19 mouse cellular contexts compared by ENCODE assay signal in genomic region chr8:128302322-128302721, GRCm38 (mm10). TPM values are rescaled to one million over a fixed set of nuclear protein-coding genes. Genes with fewer than 3 reads are reported as not detected.
A peak's percentile ranks its signal among the peaks of the same experiment; 100 is the strongest.
DNase-seq lines count a peak whose midpoint lies in the region; ATAC-seq and TF ChIP-seq lines count a peak whose summit lies in the region.
"Had no signal": no experiment of that assay in that cellular context is flagged by ENCODE, and none has a peak within 500 bp of the region (broad histone marks: within the 10 kb centered on the region; RNA-seq: fewer than 3 reads in every experiment).

No protein-coding gene starts in this region.

- no peak for TF ChIP-seq CTCF in CH12.LX (conservative IDR thresholded peaks at IDR 0.05 in 1 of 2, IDR thresholded peaks at IDR 0.05 in 1 of 2; ENCODE audit: low read depth in 2 of 2, low read length in 2 of 2)

- no peaks in the 10 kb centered on the region for H3K36me3 ChIP-seq in CH12.LX (replicated peaks in 1 of 2; ENCODE audit: control insufficient read depth in 1 of 2, insufficient read depth in 1 of 2, low read length in 1 of 2)
- H3K36me3 ChIP-seq: G1E; heart, embryonic 15.5 days; liver, embryonic 12.5 days; midbrain, embryonic 12.5 days had no signal

- H3K27ac ChIP-seq in CH12.LX (ENCODE audit: insufficient read depth, low read depth): no peak overlapping the region
- H3K27ac ChIP-seq: heart, adult 2 months; heart, embryonic 15.5 days; liver, embryonic 12.5 days; midbrain, embryonic 12.5 days had no signal

- in situ Hi-C loops in CH12.LX (cut with MboI; ENCODE audit: low pct_ligation_motif_present, low pct_unique_long_range_greater_than_20kb, low sequenced_read_pairs): no loop called here

- no peaks in the 10 kb centered on the region for H3K79me2 ChIP-seq in CH12.LX (replicated peaks; ENCODE audit: control insufficient read depth, extremely low read depth, insufficient read depth, poor library complexity, severe bottlenecking)

- peak; percentile 26 for DNase-seq in layer of hippocampus, adult 11-12 months (ENCODE audit: low spot score)
- DNase-seq in layer of hippocampus, adult 18-20 months (ENCODE audit: low spot score in 2 of 2): no peak
- DNase-seq in CH12.LX (ENCODE audit: extremely low read depth) (no peak), MN1 (ENCODE audit: low spot score) (no peak)
- peak; percentile 11 for DNase-seq in adrenal gland, postnatal 14 days
- DNase-seq in testis, postnatal 10 days (ENCODE audit: low spot score): no peak
- DNase-seq: cerebellum, adult 11 months; cerebellum, postnatal 36 days; kidney, adult 9 months; thymus, adult 2 months had no signal

- TF ChIP-seq POLR2A in CH12.LX (IDR thresholded peaks at IDR 0.05; ENCODE audit: low read depth, low read length): no peak

- no peak overlapping the region for H3K9ac ChIP-seq in CH12.LX (ENCODE audit: insufficient read depth, low read depth)
- H3K9ac ChIP-seq: heart, embryonic 15.5 days; liver, embryonic 12.5 days; midbrain, embryonic 12.5 days had no signal

- peak; percentile 24; the same call in 1 of the 2 replicates for TF ChIP-seq EP300 in CH12.LX (IDR thresholded peaks at IDR 0.05; ENCODE audit: low read length)

- ATAC-seq in monocyte, adult 5-6 weeks (replicated peaks; ENCODE audit: insufficient number of reproducible peaks, low FRiP score, low TSS enrichment, poor library complexity, severe bottlenecking): peak; percentile 75
- ATAC-seq: forebrain, embryonic 16.5 days; inflammation-experienced regulatory T-cells, adult 6 months; liver, embryonic 12.5 days had no signal

- no peaks in the 10 kb centered on the region for H3K27me3 ChIP-seq in CH12.LX (replicated peaks)
- H3K27me3 ChIP-seq: heart, embryonic 15.5 days; liver, embryonic 12.5 days; midbrain, embryonic 12.5 days had no signal

- no peak overlapping the region for H3K4me3 ChIP-seq in CH12.LX (replicated peaks in 1 of 3; ENCODE audit: low read depth in 2 of 3, low read length in 2 of 3, poor library complexity in 1 of 3)
- H3K4me3 ChIP-seq: erythroblast, embryonic 14.5 days; heart, adult 2 months; heart, embryonic 15.5 days; liver, embryonic 12.5 days; midbrain, embryonic 12.5 days had no signal

- no peaks in the 10 kb centered on the region for H3K9me3 ChIP-seq in CH12.LX (replicated peaks; ENCODE audit: low read length)
- H3K9me3 ChIP-seq: G1E; heart, embryonic 15.5 days; liver, embryonic 12.5 days; midbrain, embryonic 12.5 days had no signal

- dilution Hi-C loops in CH12.LX (cut with MboI; ENCODE audit: extremely low pct_ligation_motif_present, extremely low pct_unique_long_range_greater_than_20kb, low sequenced_read_pairs): no loop called here

- no peak overlapping the region; the same call in 1 of the 2 replicates for H3K4me2 ChIP-seq in CH12.LX (ENCODE audit: insufficient read depth, low read depth, poor library complexity, severe bottlenecking)
- H3K4me2 ChIP-seq: heart, embryonic 15.5 days; liver, embryonic 12.5 days; midbrain, embryonic 12.5 days had no signal

- H3K4me1 ChIP-seq in CH12.LX (ENCODE audit: control insufficient read depth in 1 of 2, insufficient read depth in 2 of 2): peaks cover 0 to 11% of the 10 kb centered on the region in 2 experiments; a peak in 2 of 4 replicates
- H3K4me1 ChIP-seq: liver, embryonic 12.5 days; midbrain, embryonic 12.5 days had no signal

- no peak for TF ChIP-seq RAD21 in CH12.LX (IDR thresholded peaks at IDR 0.05; ENCODE audit: low read depth, low read length)

TF ChIP-seq in CH12.LX, 34 proteins besides CTCF, POLR2A, EP300 and RAD21:
- no peak for TF ChIP-seq JUND (conservative IDR thresholded peaks at IDR 0.05; ENCODE audit: low read depth, low read length)
- TF ChIP-seq BHLHE40 (IDR thresholded peaks at IDR 0.05; ENCODE audit: low read depth, low read length): peak; percentile 50
- TF ChIP-seq MAZ (IDR thresholded peaks at IDR 0.05; ENCODE audit: low read depth, low read length): no peak
- no peak for TF ChIP-seq MAX (IDR thresholded peaks at IDR 0.05; ENCODE audit: low read length)
- no peak for TF ChIP-seq CHD1 (IDR thresholded peaks at IDR 0.05; ENCODE audit: low read depth, low read length)
- no peak for TF ChIP-seq MXI1 (IDR thresholded peaks at IDR 0.05; ENCODE audit: low read depth, low read length)

RNA-seq across cellular contexts. Expression of gene Nrp1, which starts 56.1 kb away (rescaled TPM):
- total RNA-seq in layer of hippocampus, adult 18-20 months (2021): 10 to 100 TPM; 90.2 to 91.4 TPM
- 11.9 and 13.1 TPM in 2 replicates for total RNA-seq in CH12.LX (2012; rRNA removed)
- 14.7 and 16.7 TPM in 2 replicates for total RNA-seq in CH12.LX (2014; rRNA removed)
- 6.9 and 7.3 TPM in 2 replicates for polyA plus RNA-seq in CH12.LX (2012; ENCODE audit: insufficient read length, low read depth)
- 102 and 123 TPM in 2 replicates for total RNA-seq in adrenal gland, postnatal 14 days (2021)
- 25.1 to 30.3 TPM (median 28.9 TPM) in 3 replicates for total RNA-seq in monocyte, adult 5-6 weeks (2017)
- polyA plus RNA-seq: G1E had no signal

Comparison
In these comparisons a context has a peak if more than half of its experiments do, and no peak if none do; other contexts are left out.
1. DNase-seq: peak in layer of hippocampus, adult 11-12 months (single experiment) and adrenal gland, postnatal 14 days (single experiment); none in layer of hippocampus, adult 18-20 months (0 of 2), CH12.LX (single experiment), MN1 (single experiment) and testis, postnatal 10 days (single experiment).